Mouse (Mus musculus): ENCODE data around the gene Dbi.

DNA sequence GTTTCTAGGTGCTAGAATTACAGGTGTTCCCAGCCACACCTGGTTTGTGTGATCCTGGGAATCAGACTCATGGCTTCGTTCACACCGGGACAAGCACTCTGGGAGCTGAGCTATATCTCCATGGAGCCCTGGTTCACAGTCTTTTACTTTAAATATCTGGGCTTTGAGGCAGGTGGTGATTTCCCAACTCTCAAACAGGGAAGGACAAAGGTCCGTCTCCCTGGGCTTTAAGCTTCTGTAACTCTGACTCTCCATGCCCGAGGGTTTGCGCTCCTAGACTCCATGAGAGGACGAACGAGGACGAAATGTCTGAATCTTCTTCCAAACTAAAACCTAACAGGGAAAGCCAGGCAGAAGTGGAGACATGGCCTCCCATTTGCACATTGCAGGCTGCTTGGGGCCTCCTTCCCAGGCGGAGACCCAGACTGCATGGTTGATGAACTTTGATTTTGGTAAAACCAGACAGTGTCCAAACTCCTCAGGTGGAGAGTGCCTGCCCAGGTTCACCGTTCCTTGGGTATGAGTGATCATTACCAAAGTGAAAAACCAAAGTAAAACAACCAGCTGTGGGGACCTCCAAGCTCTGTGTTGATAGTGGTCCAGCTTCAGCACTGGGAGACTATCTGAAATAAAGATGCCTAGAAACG lies 56.7 kb downstream of the Dbi start:
- no peak for TF ChIP-seq POLR2A (IDR thresholded peaks at IDR 0.05; ENCODE audit: insufficient read length, low read depth)
- TF ChIP-seq MYOG (IDR thresholded peaks at IDR 0.05; ENCODE audit: control insufficient read depth in 1 of 3, insufficient read depth in 1 of 3, insufficient read length in 2 of 3, low read depth in 2 of 3): no peak
- TF ChIP-seq POLR2AphosphoS2 (IDR thresholded peaks at IDR 0.05; ENCODE audit: insufficient read length, low read depth): no peak
- TF ChIP-seq SRF (IDR thresholded peaks at IDR 0.05; ENCODE audit: control insufficient read depth, insufficient read length, low read depth): no peak
- TF ChIP-seq TCF12 (IDR thresholded peaks at IDR 0.05; ENCODE audit: insufficient read depth, poor library complexity, severe bottlenecking): no peak
- TF ChIP-seq E2F4 (IDR thresholded peaks at IDR 0.05; ENCODE audit: insufficient read depth): no peak
- no peak for TF ChIP-seq CEBPB (IDR thresholded peaks at IDR 0.05; ENCODE audit: insufficient read depth, poor library complexity, severe bottlenecking)
- no peak for TF ChIP-seq USF1 (IDR thresholded peaks at IDR 0.05; ENCODE audit: low read depth)

All from myocyte (in vitro differentiated cells).